Mouse (Mus musculus): Measurements from ENCODE around the gene Gys1. TPM values are rescaled to one million over a fixed set of nuclear protein-coding genes. Genes with fewer than 3 reads are reported as not detected.
A peak's percentile ranks its signal among the peaks of the same experiment; 100 is the strongest.

Gys1 gene
- polyA plus RNA-seq, 2 experiments: 35.8 to 44.1 TPM

- no peak overlapping the region for H3K27ac ChIP-seq (replicated peaks; ENCODE audit: low read depth, low read length)
Measured at GRCm38 (mm10) chr7:45417962-45418492, 16.6 kb upstream of the Gys1 start.

GRCm38 (mm10) chr7:45419859-45420614 is 14.6 kb upstream of the Gys1 start:
- Histone ChIP-seq H3K27ac (replicated peaks; ENCODE audit: low read depth, low read length) (no peak overlapping the region), H3K4me1 (ENCODE audit: control insufficient read depth, insufficient read depth, low read length) (peaks cover 10% of the 10 kb centered on the region; the same call in 1 of the 2 replicates), H3K27me3 (ENCODE audit: control insufficient read depth, insufficient read depth, low read length) (peaks cover 21% of the 10 kb centered on the region), H3K9ac (ENCODE audit: low read depth, low read length, severe bottlenecking) (0 out of 2 replicates have a peak overlapping the region, but pooled peaks have one; percentile 12), H3K9me3 (ENCODE audit: control insufficient read depth, low read length) (no peaks in the 10 kb centered on the region), H3K36me3 (ENCODE audit: control insufficient read depth, insufficient read depth, low read length) (peaks cover 47% of the 10 kb centered on the region), H3K4me3 (replicated peaks; ENCODE audit: low read length) (0 out of 2 replicates have a peak overlapping the region, but pooled peaks have one; percentile 2), H3K4me2 (replicated peaks; ENCODE audit: low read depth, low read length, severe bottlenecking) (peak overlapping the region; percentile 20)
- no peak for TF ChIP-seq POLR2A (IDR thresholded peaks at IDR 0.05; ENCODE audit: borderline replicate concordance, extremely low read depth, insufficient read depth, insufficient read length)
- DNase-seq (ENCODE audit: low spot score): peak; percentile 67
- ATAC-seq (ENCODE audit: low FRiP score, low read depth): no peak
- 10% methylated on average over 25 of the region's 27 CpGs for WGBS

More at GRCm38 (mm10) chr7:45417962-45418492, 16.6 kb upstream of the Gys1 start:
- H3K9ac ChIP-seq (ENCODE audit: low read depth, low read length, severe bottlenecking): no peak overlapping the region
- no peak for TF ChIP-seq POLR2A (IDR thresholded peaks at IDR 0.05; ENCODE audit: borderline replicate concordance, extremely low read depth, insufficient read depth, insufficient read length)
- peak overlapping the region; percentile 17; the same call in 1 of the 2 replicates for H3K4me2 ChIP-seq (replicated peaks; ENCODE audit: low read depth, low read length, severe bottlenecking)
- H3K9me3 ChIP-seq (ENCODE audit: control insufficient read depth, low read length): no peaks in the 10 kb centered on the region
- H3K36me3 ChIP-seq (ENCODE audit: control insufficient read depth, insufficient read depth, low read length): peaks cover 27% of the 10 kb centered on the region
- peaks cover 13% of the 10 kb centered on the region for H3K4me1 ChIP-seq (ENCODE audit: control insufficient read depth, insufficient read depth, low read length)
- peaks cover 41% of the 10 kb centered on the region for H3K27me3 ChIP-seq (ENCODE audit: control insufficient read depth, insufficient read depth, low read length)
- DNase-seq (ENCODE audit: low spot score) (no peak), ATAC-seq (ENCODE audit: low FRiP score, low read depth) (no peak)
- WGBS: 13% methylated on average over 13 of the region's 13 CpGs
- H3K4me3 ChIP-seq (replicated peaks; ENCODE audit: low read length): no peak overlapping the region

- WGBS: 53% methylated on average over 6 of the region's 6 CpGs
- 0 out of 2 replicates have a peak within 1 kb of the TSS, but pooled peaks have one; percentile 12 for H3K9ac ChIP-seq (ENCODE audit: low read depth, low read length, severe bottlenecking)
- no peaks in the 10 kb centered on the region for H3K9me3 ChIP-seq (ENCODE audit: control insufficient read depth, low read length)
- no peak for TF ChIP-seq POLR2A (IDR thresholded peaks at IDR 0.05; ENCODE audit: borderline replicate concordance, extremely low read depth, insufficient read depth, insufficient read length)
- DNase-seq (ENCODE audit: low spot score) (no peak), ATAC-seq (ENCODE audit: low FRiP score, low read depth) (no peak)
- H3K4me2 ChIP-seq (replicated peaks; ENCODE audit: low read depth, low read length, severe bottlenecking): peak within 1 kb of the TSS; percentile 20
- no peak within 1 kb of the TSS for H3K27ac ChIP-seq (replicated peaks; ENCODE audit: low read depth, low read length)
- H3K4me3 ChIP-seq (replicated peaks; ENCODE audit: low read length): 0 out of 2 replicates have a peak within 1 kb of the TSS, but pooled peaks have one; percentile 2
- peaks cover 15% of the 10 kb centered on the region for H3K27me3 ChIP-seq (ENCODE audit: control insufficient read depth, insufficient read depth, low read length)
- peaks cover 52% of the 10 kb centered on the region for H3K36me3 ChIP-seq (ENCODE audit: control insufficient read depth, insufficient read depth, low read length)
- peaks cover 10% of the 10 kb centered on the region; the same call in 1 of the 2 replicates for H3K4me1 ChIP-seq (ENCODE audit: control insufficient read depth, insufficient read depth, low read length)
Measured at GRCm38 (mm10) chr7:45420615-45420919, 14.1 kb upstream of the Gys1 start, which contains the start of gene Lhb. Gene Lhb (plus strand): TSS chr7:45420820.

- Histone ChIP-seq H3K36me3 (ENCODE audit: control insufficient read depth, insufficient read depth, low read length) (peaks cover 56% of the 10 kb centered on the region), H3K4me3 (replicated peaks; ENCODE audit: low read length) (no peak overlapping the region), H3K9me3 (ENCODE audit: control insufficient read depth, low read length) (no peaks in the 10 kb centered on the region), H3K27me3 (ENCODE audit: control insufficient read depth, insufficient read depth, low read length) (peaks cover 9% of the 10 kb centered on the region), H3K4me2 (replicated peaks; ENCODE audit: low read depth, low read length, severe bottlenecking) (no peak overlapping the region), H3K4me1 (ENCODE audit: control insufficient read depth, insufficient read depth, low read length) (peaks cover 10% of the 10 kb centered on the region; the same call in 1 of the 2 replicates), H3K27ac (replicated peaks; ENCODE audit: low read depth, low read length) (no peak overlapping the region), H3K9ac (ENCODE audit: low read depth, low read length, severe bottlenecking) (no peak overlapping the region)
- WGBS: 83% methylated on average over 14 of the region's 14 CpGs
- ATAC-seq (ENCODE audit: low FRiP score, low read depth) (no peak), DNase-seq (ENCODE audit: low spot score) (no peak)
- no peak for TF ChIP-seq POLR2A (IDR thresholded peaks at IDR 0.05; ENCODE audit: borderline replicate concordance, extremely low read depth, insufficient read depth, insufficient read length)
Measured at GRCm38 (mm10) chr7:45421194-45421593, 13.4 kb upstream of the Gys1 start.

GRCm38 (mm10) chr7:45426556-45426955 is 8.1 kb upstream of the Gys1 start:
- ATAC-seq (ENCODE audit: low FRiP score, low read depth): no peak
- H3K36me3 ChIP-seq (ENCODE audit: control insufficient read depth, insufficient read depth, low read length): peaks cover 95% of the 10 kb centered on the region
- 91% methylated on average over 8 of the region's 8 CpGs for WGBS

More at GRCm38 (mm10) chr7:45426556-45426955, 8.1 kb upstream of the Gys1 start:
- TF ChIP-seq POLR2A (IDR thresholded peaks at IDR 0.05; ENCODE audit: borderline replicate concordance, extremely low read depth, insufficient read depth, insufficient read length): no peak
- H3K27me3 ChIP-seq (ENCODE audit: control insufficient read depth, insufficient read depth, low read length): no peaks in the 10 kb centered on the region
- DNase-seq (ENCODE audit: low spot score): no peak
- H3K9ac ChIP-seq (ENCODE audit: low read depth, low read length, severe bottlenecking): no peak overlapping the region
- no peak overlapping the region for H3K27ac ChIP-seq (replicated peaks; ENCODE audit: low read depth, low read length)
- H3K4me1 ChIP-seq (ENCODE audit: control insufficient read depth, insufficient read depth, low read length): no peaks in the 10 kb centered on the region
- no peaks in the 10 kb centered on the region for H3K9me3 ChIP-seq (ENCODE audit: control insufficient read depth, low read length)
- no peak overlapping the region for H3K4me2 ChIP-seq (replicated peaks; ENCODE audit: low read depth, low read length, severe bottlenecking)
- no peak overlapping the region for H3K4me3 ChIP-seq (replicated peaks; ENCODE audit: low read length)

All from limb, embryonic 14.5 days (tissue).